Mouse (Mus musculus) brown adipose tissue, adult 24 weeks (tissue): ENCODE data around the gene Cd79b. TPM values are rescaled to one million over a fixed set of nuclear protein-coding genes. Genes with fewer than 3 reads are reported as not detected.
A peak's percentile ranks its signal among the peaks of the same experiment; 100 is the strongest.

Experiments used
- H3K27ac ChIP-seq: fragments of 200-500 bp; replicated peaks from 2 replicates; pipeline ENCODE4 v1.5.1; 2012; ENCODE audit warnings: low read depth, mild to moderate bottlenecking, low read length
- H3K4me1 ChIP-seq: fragments of 200-500 bp; 2 replicates; pipeline ENCODE4 v1.6.1; 2012; ENCODE audit warnings: low read length, mixed read lengths; ENCODE audit not compliant: control insufficient read depth, insufficient read depth, insufficient read length
- H3K4me3 ChIP-seq: fragments of 200-500 bp; 2 replicates; pipeline ENCODE4 v1.5.1; 2012; ENCODE audit warnings: low read depth, mild to moderate bottlenecking, low read length, moderate library complexity; ENCODE audit not compliant: insufficient read depth
- polyA plus RNA-seq: library from polyadenylated mRNA; stranded (reverse); fragments of >200 nt; gene quantifications from 2 replicates; pipeline ENCODE4 v1.2.4, GENCODE M21; 2012; ENCODE audit not compliant: missing spikeins, insufficient read depth, insufficient read length

Cd79b gene
- polyA plus RNA-seq, 1 experiment: 1.7 TPM

DNA sequence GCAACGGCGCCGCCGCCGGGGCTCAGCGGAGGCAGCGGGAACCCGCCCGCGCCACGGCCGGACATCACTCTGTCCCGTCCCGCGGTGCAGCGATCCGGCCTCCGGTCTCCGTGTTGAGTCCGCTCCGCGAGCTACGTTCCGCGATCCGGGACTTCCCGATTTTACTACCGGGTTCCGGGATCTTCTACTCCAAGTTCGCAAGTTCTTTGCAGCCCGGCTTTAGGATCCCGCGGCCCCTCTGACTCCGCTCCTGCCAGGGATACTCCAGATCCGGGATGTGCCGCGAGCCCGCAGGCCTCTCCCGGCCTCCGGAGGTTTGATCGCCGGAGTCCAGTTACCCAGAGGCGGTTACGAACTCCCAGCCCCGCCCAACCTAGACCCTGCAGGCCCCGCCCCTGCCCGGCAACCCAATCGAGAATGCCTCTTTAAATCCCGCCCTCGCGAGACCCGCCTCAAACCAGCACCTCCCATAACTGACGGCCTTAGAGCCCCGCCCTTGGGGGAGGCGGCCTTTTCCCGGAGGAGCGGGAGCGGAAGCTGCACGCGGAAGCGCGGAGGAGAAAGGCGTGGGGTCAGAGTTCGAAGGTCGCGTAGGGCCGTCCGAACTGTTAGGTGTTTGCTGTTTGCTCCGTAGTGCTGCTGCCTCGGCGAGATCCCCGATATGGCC lies 41.8 kb downstream of the Cd79b start, which contains the start of gene Smarcd2:
Gene Smarcd2, minus strand, starts transcription at position 329 of the 667 bp plus-strand sequence.
- Histone ChIP-seq H3K4me1 (peaks cover 22% of the 10 kb centered on the region), H3K27ac (peak within 1 kb of the TSS; percentile 91), H3K4me3 (peak within 1 kb of the TSS; percentile 93)

DNA sequence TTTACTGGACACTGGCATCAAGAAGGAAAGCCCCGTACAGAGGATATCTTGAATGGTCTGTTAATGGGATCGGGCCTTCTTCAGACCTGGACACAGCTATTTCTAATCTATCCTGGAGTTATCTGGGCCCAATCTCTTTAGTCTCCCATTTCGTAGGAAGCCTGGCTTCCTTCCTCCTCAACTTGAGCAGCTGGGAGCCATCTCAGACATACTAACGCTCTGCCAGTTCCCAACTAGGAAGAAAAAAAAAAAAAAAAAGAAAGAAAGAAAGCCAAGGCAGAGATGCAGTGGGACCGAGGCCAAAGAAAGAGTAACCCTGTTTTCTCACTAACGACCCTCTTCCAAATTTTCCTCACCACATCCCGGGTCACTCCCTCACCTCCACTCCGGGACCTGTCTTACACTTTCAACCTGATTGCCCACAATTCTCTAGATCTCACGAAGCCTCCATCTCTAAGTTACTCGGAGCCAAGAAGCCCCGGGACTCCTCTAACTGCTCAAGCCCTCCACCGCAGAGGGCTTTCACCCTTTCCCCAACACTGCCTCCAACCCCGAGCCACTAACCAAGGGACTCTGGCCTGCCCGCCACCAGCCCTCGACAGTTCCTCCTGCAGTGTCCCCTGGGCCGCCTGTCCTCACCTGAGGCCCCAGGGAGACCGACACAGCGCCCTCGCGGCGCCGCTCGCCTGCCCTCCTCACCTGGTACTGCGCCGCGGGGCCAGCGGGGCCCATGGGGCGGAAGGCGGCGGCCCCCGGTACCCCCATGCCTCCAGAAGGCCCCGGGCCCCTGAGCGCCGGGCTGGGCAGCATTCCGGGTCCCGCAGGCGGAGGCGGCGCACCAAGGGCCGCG lies 42.5 kb downstream of the Cd79b start:
- Histone ChIP-seq H3K4me1 (peaks cover 29% of the 10 kb centered on the region), H3K27ac (peak overlapping the region; percentile 91), H3K4me3 (peak overlapping the region; percentile 93)

DNA sequence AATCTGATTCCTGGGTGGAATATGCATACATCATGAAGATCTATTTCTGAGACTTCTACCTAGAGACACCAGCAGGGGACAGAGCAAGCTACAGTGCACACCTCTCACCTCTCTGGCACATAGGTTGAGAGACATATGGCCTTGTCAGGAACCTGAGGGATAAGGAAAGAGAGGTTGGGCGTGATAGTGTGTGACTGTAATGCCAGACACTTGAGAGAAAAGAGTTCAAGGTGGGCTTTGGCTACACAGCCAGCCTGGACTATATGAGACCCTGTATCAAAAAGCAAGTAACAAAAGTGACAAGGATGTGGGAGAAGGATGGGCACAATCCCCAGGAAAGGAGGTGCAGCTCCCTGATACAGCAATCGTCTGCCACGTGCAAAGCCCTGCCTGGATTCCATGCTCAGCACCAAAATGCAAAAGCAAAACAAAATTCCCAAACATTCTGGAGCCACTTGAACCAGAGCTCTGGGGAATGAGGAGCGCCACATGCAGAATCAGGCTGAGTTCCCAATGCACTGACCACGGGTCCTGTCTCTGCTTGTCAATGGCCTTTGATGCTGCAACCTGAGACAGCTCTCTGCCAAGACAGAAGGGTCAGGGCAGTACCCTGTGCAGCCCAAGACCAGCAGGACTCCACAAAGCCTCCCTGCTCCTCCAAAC lies 43.3 kb downstream of the Cd79b start:
- Histone ChIP-seq H3K4me3 (peak overlapping the region; percentile 93), H3K4me1 (peaks cover 29% of the 10 kb centered on the region)

DNA sequence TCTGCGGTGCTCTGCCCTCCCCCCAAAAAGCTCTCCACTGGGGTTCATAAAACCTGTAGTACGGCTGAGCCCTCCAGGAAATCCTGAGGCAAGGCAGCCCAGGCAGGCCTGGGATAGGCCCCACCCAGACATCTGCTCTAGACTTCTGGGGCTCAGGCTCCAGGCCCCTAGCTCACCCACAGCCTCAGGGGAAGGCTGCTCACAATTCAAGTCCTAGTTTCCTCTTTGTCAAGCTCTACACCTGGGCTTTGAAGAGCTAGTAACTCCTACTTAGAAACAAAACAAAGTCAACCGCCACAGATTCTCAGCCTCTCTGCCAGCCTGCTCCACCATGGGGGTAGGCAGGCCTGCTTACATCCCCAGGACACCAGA lies 45.5 kb downstream of the Cd79b start:
- H3K4me1 ChIP-seq: peaks cover 29% of the 10 kb centered on the region
- H3K4me3 ChIP-seq: no peak overlapping the region
- H3K27ac ChIP-seq: peak overlapping the region; percentile 51

More for the DNA sequence above, 43.3 kb downstream of the Cd79b start:
- peak overlapping the region; percentile 91 for H3K27ac ChIP-seq

DNA sequence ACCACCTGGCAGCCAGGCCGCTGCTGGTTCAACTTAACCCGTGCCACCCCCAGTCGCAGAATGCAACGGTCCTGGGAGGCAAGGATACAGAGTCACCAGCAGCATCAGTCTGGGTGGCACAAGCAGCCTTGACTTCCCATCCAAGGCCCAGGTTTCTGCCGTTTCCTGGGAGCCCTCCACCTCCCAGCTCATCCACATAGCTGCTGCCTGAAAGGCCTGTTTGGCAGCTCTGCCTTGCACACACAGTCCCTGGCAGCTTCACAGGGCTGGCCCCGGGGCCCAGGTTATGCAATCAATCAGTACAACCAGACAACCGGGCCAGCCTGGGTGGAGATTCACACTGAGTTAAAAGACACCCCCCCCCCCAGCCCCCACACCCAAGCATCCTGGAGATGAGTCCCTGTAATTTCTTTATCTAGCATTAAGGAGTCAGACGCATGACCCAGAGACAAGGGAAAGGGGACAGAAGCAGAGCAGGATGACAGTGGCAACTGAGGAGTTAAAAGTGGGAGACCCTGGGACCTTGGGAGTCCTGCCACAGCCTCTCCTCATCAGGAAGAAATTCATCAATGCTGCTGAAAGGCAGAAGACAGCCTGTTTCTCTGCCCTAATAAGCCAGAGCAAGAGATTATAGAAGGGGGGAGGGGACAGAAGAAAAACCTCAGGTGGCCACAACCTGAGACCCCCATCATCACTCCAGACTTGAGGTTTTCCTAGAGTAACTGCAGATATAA lies 46.1 kb downstream of the Cd79b start:
- Histone ChIP-seq H3K27ac (peak overlapping the region; percentile 51), H3K4me3 (no peak overlapping the region), H3K4me1 (peaks cover 29% of the 10 kb centered on the region)

DNA sequence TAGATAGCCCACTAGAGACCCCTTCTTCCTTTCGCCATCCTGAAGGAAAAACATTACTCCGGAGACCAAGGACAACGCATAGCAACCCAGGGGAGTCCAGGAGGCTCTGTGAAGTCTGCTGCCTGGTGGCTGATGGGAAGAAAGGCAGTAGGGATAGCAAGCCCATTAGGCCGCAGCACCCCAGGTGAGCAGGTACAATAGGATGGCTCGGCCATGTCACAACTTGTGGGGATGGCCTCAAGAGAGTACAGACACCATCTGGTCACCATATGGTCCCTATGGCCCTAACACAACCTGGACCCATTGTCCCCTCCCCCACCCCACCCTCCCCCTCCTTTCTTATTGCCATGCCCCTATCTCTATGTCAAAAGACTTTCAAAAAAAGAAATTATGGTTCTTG lies 46.7 kb downstream of the Cd79b start:
- Histone ChIP-seq H3K4me3 (no peak overlapping the region), H3K27ac (no peak overlapping the region), H3K4me1 (peaks cover 29% of the 10 kb centered on the region)

DNA sequence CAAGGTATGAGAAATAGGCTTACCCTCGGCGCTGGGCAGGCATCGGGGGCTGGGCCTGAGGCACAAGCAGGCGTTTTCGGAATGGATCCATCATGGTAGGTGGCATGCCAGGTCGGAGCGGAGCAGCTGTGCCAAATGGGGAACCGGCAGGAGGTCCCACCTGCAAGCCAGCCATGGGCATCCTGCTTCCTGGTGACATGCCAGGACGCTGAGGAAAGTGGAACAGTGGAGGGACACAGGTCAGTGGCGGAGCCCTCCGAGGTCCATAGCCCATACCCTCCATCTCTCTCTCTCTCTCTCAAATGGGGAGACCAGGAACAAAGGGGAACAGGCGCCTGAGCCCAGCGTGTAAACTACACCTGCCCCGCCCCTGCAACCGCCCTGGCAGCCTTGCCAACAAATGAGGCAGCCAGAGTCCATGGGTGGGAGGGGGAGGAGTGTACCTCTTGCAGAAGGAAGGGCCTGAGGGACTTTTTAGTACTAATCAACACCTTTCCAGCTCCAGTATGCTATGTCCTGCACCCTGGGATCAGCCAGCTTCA lies 47.2 kb downstream of the Cd79b start:
- no peak overlapping the region for H3K4me3 ChIP-seq
- H3K4me1 ChIP-seq: peaks cover 29% of the 10 kb centered on the region
- no peak overlapping the region for H3K27ac ChIP-seq

DNA sequence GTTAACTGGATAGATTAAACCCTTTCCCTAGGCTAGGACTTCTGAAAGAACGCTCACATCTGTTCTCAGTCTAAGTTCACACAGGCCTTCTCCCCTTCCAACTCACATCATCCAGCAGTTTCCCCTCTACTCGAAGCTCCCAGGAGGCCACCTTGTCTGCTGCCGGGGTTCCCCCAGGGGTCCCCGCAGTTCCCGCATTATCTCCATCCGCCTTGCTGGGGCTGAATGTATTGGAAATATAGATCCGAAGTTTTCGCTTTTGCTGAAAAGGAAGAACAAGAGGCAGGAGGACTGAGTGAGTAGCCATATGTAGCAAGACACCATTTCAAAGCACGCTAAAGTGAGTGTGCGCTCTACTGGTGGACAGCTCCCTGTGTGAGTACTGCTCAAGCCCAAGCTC lies 48.1 kb downstream of the Cd79b start:
- Histone ChIP-seq H3K4me3 (no peak overlapping the region), H3K4me1 (peaks cover 27% of the 10 kb centered on the region), H3K27ac (no peak overlapping the region)

DNA sequence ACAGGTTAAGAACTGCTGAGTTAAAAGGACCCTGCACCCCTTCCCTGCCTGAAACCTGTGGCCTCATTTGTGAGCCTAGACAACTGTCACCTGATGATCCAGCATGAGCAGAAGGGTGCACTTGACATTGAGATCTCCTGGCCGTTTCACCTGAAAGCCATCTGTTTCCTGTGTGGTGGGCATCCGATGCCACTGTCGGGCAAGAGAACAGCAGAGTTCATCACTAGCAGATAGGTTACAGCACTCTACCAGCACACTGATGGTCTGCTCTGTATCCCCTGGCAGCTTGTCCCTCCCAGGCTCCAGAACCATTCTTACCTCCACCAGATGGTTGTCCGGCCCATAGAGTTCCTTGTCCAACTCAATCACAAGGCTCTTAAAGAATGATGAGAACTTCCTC lies 49.0 kb downstream of the Cd79b start:
- no peak overlapping the region for H3K27ac ChIP-seq
- no peak overlapping the region for H3K4me3 ChIP-seq
- H3K4me1 ChIP-seq: peaks cover 22% of the 10 kb centered on the region

DNA sequence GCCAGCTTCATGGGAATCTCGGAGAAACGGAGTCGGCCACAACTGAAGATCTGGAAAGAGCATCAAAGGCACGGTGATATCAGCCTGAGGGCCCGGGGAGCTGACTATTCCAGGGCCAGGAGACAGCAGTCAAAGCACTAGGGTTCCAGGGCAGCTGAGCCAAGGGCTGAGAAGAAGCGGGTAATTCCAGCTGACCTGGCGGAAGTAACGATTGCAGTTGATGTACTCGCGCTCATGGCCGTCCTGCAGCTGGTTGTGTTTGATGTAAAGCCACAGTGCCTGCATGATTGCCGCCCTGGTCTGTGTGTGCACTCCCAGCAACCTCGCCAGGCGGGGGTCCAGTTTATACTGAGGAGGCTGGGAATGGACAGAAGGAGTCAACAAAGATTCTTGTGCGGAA lies 49.6 kb downstream of the Cd79b start:
- H3K27ac ChIP-seq: no peak overlapping the region
- H3K4me1 ChIP-seq: peaks cover 17% of the 10 kb centered on the region
- H3K4me3 ChIP-seq: no peak overlapping the region

DNA sequence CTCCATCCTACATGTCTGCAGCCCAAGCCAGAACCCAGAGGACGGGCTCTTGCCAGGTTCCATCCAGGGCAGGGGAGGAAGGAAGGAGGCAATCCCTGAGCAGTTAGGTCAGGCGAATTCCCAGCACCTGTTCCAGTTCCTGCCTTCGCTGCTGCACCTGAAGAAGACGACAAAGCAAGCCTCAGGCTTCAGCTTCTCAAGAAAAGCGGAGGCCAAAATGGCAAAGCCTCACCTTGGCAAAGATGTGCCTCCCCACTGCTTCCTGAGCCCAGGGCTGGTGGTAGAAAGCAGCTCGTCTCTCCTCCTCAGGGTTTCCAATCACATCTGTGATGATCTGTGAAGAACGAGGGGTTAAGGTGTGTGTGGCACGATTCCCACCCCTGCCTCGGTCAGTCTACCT lies 50.6 kb downstream of the Cd79b start:
- no peak overlapping the region for H3K4me3 ChIP-seq
- no peak overlapping the region for H3K27ac ChIP-seq
- H3K4me1 ChIP-seq: peaks cover 10% of the 10 kb centered on the region

Other genes with a start within 250 kb of the Cd79b start
- 48.4 and 53.8 TPM in 2 replicates for gene Taco1, start 248.7 kb downstream of the Cd79b start, polyA plus RNA-seq
- gene Map3k3, start 230.1 kb downstream of the Cd79b start, polyA plus RNA-seq: 8.8 and 10.1 TPM in 2 replicates
- gene Gm10840, start 153.9 kb downstream of the Cd79b start, polyA plus RNA-seq: not detected in 2 replicates
- 3.4 and 6.1 TPM in 2 replicates for gene Limd2, start 153.9 kb downstream of the Cd79b start, polyA plus RNA-seq
- 9.3 and 9.8 TPM in 2 replicates for gene Strada, start 112.6 kb downstream of the Cd79b start, polyA plus RNA-seq
- gene Ccdc47, start 98.4 kb downstream of the Cd79b start, polyA plus RNA-seq: 80.1 and 94.1 TPM in 2 replicates
- 18.9 and 22.2 TPM in 2 replicates for gene Ddx42, start 97.8 kb downstream of the Cd79b start, polyA plus RNA-seq
- gene Ftsj3, start 58.7 kb downstream of the Cd79b start, polyA plus RNA-seq: 14.1 and 15.6 TPM in 2 replicates
- gene Psmc5, start 58.6 kb downstream of the Cd79b start, polyA plus RNA-seq: 111 and 116 TPM in 2 replicates
- gene Smarcd2, start 41.8 kb downstream of the Cd79b start, polyA plus RNA-seq: 18.7 and 22.3 TPM in 2 replicates
- gene Tcam1, start 38.1 kb downstream of the Cd79b start, polyA plus RNA-seq: 0.44 TPM in 1 of 2 replicates, not detected in the other
- not detected in 2 replicates for gene Gh, start 12.9 kb downstream of the Cd79b start, polyA plus RNA-seq
- gene Scn4a, start 38.5 kb upstream of the Cd79b start, polyA plus RNA-seq: 1.4 and 2.6 TPM in 2 replicates
- gene Prr29, start 50.7 kb upstream of the Cd79b start, polyA plus RNA-seq: not detected in 2 replicates
- gene Icam2, start 73.3 kb upstream of the Cd79b start, polyA plus RNA-seq: 12.9 and 21.2 TPM in 2 replicates
- 3.2 and 5.0 TPM in 2 replicates for gene Ern1, start 173.1 kb upstream of the Cd79b start, polyA plus RNA-seq